Comparison of ENCODE assay signal across 27 mouse cellular contexts in genomic region chr2:126628455-126628995, GRCm38 (mm10). TPM values are rescaled to one million over a fixed set of nuclear protein-coding genes. Genes with fewer than 3 reads are reported as not detected.
DNase-seq lines count a peak whose midpoint lies in the region; ATAC-seq and TF ChIP-seq lines count a peak whose summit lies in the region.
"Had no signal": no experiment of that assay in that cellular context is flagged by ENCODE, and none has a peak within 500 bp of the region (broad histone marks: within the 10 kb centered on the region; RNA-seq: fewer than 3 reads in every experiment).

No protein-coding gene starts in this region.

- no peaks in the 10 kb centered on the region for H3K9me3 ChIP-seq in embryonic facial prominence, embryonic 13.5 days
- no peaks in the 10 kb centered on the region for H3K9me3 ChIP-seq in limb, embryonic 10.5 days (replicated peaks)
- H3K9me3 ChIP-seq in limb, embryonic 15.5 days, result no peaks in the 10 kb centered on the region
- no peaks in the 10 kb centered on the region for H3K9me3 ChIP-seq in midbrain, postnatal 0 days (ENCODE audit: low read length)
- H3K9me3 ChIP-seq: heart, embryonic 15.5 days; hindbrain, embryonic 12.5 days; lung, embryonic 15.5 days; neural tube, embryonic 15.5 days; stomach, embryonic 15.5 days had no signal

- peak; percentile 22 for DNase-seq in embryo, embryonic 11.5 days (ENCODE audit: low read depth, low spot score)
- peak; percentile 68 for DNase-seq in limb, embryonic 10.5 days (ENCODE audit: low spot score)
- DNase-seq in frontal cortex, postnatal 36 days (ENCODE audit: low spot score in 2 of 2), result no peak
- DNase-seq in midbrain, postnatal 0 days (ENCODE audit: low spot score), result no peak
- DNase-seq in urinary bladder, postnatal 36 days (ENCODE audit: low spot score in 2 of 2), result no peak
- DNase-seq: adrenal gland, postnatal 14 days; cerebellum, adult 11 months; cerebellum, adult 9-10 months; cerebellum, postnatal 36 days; gastrocnemius, postnatal 14 days; kidney, postnatal 14 days; layer of hippocampus, adult 9-11 months; liver; retina, postnatal 1 day; right cerebral cortex, postnatal 25 days had no signal

- H3K4me3 ChIP-seq in embryonic facial prominence, embryonic 13.5 days, result no peak overlapping the region
- H3K4me3 ChIP-seq in limb, embryonic 10.5 days, result no peak overlapping the region
- no peak overlapping the region for H3K4me3 ChIP-seq in limb, embryonic 15.5 days
- H3K4me3 ChIP-seq in midbrain, postnatal 0 days (ENCODE audit: low read depth, low read length), result no peak overlapping the region
- H3K4me3 ChIP-seq: heart, embryonic 15.5 days; hindbrain, embryonic 12.5 days; lung, embryonic 15.5 days; neural tube, embryonic 15.5 days; stomach, embryonic 15.5 days had no signal

- no peak for ATAC-seq in embryonic facial prominence, embryonic 13.5 days (ENCODE audit: insufficient number of reproducible peaks, insufficient read depth, low FRiP score, low TSS enrichment, low read depth)
- ATAC-seq in limb, embryonic 15.5 days (ENCODE audit: insufficient number of reproducible peaks, low FRiP score, low TSS enrichment, low read depth), result no peak
- ATAC-seq in midbrain, postnatal 0 days (ENCODE audit: low FRiP score), result no peak
- ATAC-seq: CD4-positive, CD25-positive, alpha-beta regulatory T cell, adult 4 months; forebrain, embryonic 16.5 days; intestine, postnatal 0 days had no signal

- H3K27ac ChIP-seq in embryonic facial prominence, embryonic 13.5 days, result peak overlapping the region; percentile 68
- peak overlapping the region; percentile 80 for H3K27ac ChIP-seq in limb, embryonic 10.5 days
- peak overlapping the region; percentile 39; the same call in 1 of the 2 replicates for H3K27ac ChIP-seq in limb, embryonic 15.5 days
- H3K27ac ChIP-seq in midbrain, postnatal 0 days (ENCODE audit: low read depth, low read length), result no peak overlapping the region
- H3K27ac ChIP-seq: heart, embryonic 15.5 days; hindbrain, embryonic 12.5 days; liver, embryonic 14.5 days; lung, embryonic 15.5 days; neural tube, embryonic 15.5 days; stomach, embryonic 15.5 days had no signal

- H3K4me2 ChIP-seq in embryonic facial prominence, embryonic 13.5 days, result no peak overlapping the region
- H3K4me2 ChIP-seq in limb, embryonic 15.5 days, result no peak overlapping the region
- no peak overlapping the region for H3K4me2 ChIP-seq in midbrain, postnatal 0 days (ENCODE audit: low read depth, low read length, poor library complexity, severe bottlenecking)
- H3K4me2 ChIP-seq: heart, embryonic 15.5 days; hindbrain, embryonic 12.5 days; lung, embryonic 15.5 days; midbrain, embryonic 11.5 days; neural tube, embryonic 15.5 days; stomach, embryonic 15.5 days had no signal

- H3K27me3 ChIP-seq in embryonic facial prominence, embryonic 13.5 days, result no peaks in the 10 kb centered on the region
- no peaks in the 10 kb centered on the region for H3K27me3 ChIP-seq in limb, embryonic 10.5 days (ENCODE audit: low read depth, poor library complexity, severe bottlenecking)
- H3K27me3 ChIP-seq in limb, embryonic 15.5 days, result no peaks in the 10 kb centered on the region
- no peaks in the 10 kb centered on the region for H3K27me3 ChIP-seq in midbrain, postnatal 0 days (ENCODE audit: insufficient read depth, low read length)
- H3K27me3 ChIP-seq: heart, embryonic 15.5 days; hindbrain, embryonic 12.5 days; lung, embryonic 15.5 days; neural tube, embryonic 15.5 days; stomach, embryonic 15.5 days had no signal

- no peak for TF ChIP-seq CTCF in midbrain, postnatal 0 days (IDR thresholded peaks at IDR 0.05)

- no peak overlapping the region for H3K9ac ChIP-seq in embryonic facial prominence, embryonic 13.5 days
- H3K9ac ChIP-seq in limb, embryonic 15.5 days, result no peak overlapping the region
- H3K9ac ChIP-seq in midbrain, postnatal 0 days (replicated peaks; ENCODE audit: low read length, poor library complexity, severe bottlenecking), result no peak overlapping the region
- H3K9ac ChIP-seq: heart, embryonic 15.5 days; hindbrain, embryonic 12.5 days; liver, embryonic 14.5 days; lung, embryonic 15.5 days; neural tube, embryonic 15.5 days; stomach, embryonic 15.5 days had no signal

- H3K4me1 ChIP-seq in embryonic facial prominence, embryonic 13.5 days, result peaks cover 15% of the 10 kb centered on the region
- peaks cover 34% of the 10 kb centered on the region for H3K4me1 ChIP-seq in limb, embryonic 10.5 days
- peaks cover 17% of the 10 kb centered on the region; the same call in 1 of the 2 replicates for H3K4me1 ChIP-seq in limb, embryonic 15.5 days
- H3K4me1 ChIP-seq in midbrain, postnatal 0 days (ENCODE audit: insufficient read depth, low read length), result no peaks in the 10 kb centered on the region
- H3K4me1 ChIP-seq: heart, embryonic 15.5 days; hindbrain, embryonic 12.5 days; lung, embryonic 15.5 days; stomach, embryonic 15.5 days had no signal

- H3K36me3 ChIP-seq in embryonic facial prominence, embryonic 13.5 days, result peaks cover 9% of the 10 kb centered on the region
- H3K36me3 ChIP-seq in limb, embryonic 10.5 days, result peaks cover 60% of the 10 kb centered on the region
- H3K36me3 ChIP-seq in limb, embryonic 15.5 days, result peaks cover 11% of the 10 kb centered on the region; the same call in 1 of the 2 replicates
- H3K36me3 ChIP-seq in midbrain, postnatal 0 days (ENCODE audit: insufficient read depth, low read length), result no peaks in the 10 kb centered on the region; the same call in 1 of the 2 replicates
- H3K36me3 ChIP-seq: stomach, embryonic 15.5 days had no signal

- 38% methylated on average over 9 of the region's 9 CpGs for WGBS in embryonic facial prominence, embryonic 13.5 days
- WGBS in limb, embryonic 10.5 days, result 37% methylated on average over 9 of the region's 9 CpGs
- WGBS in limb, embryonic 15.5 days, result 31% methylated on average over 9 of the region's 9 CpGs
- WGBS in midbrain, postnatal 0 days, result 89% methylated on average over 9 of the region's 9 CpGs

RNA-seq across cellular contexts. Expression of gene Hdc, which starts 9.4 kb away (rescaled TPM):
- 4.8 and 5.9 TPM in 2 replicates for polyA plus RNA-seq in embryonic facial prominence, embryonic 13.5 days (2015; fragmentation: Nextera tagmentation; extraction: Ambion mirVana)
- polyA plus RNA-seq in limb, embryonic 10.5 days (2016; fragmentation: Nextera tagmentation; extraction: Ambion mirVana), result 0.18 and 0.31 TPM in 2 replicates
- polyA plus RNA-seq in limb, embryonic 15.5 days (2015; fragmentation: Nextera tagmentation; extraction: Ambion mirVana), result 151 and 153 TPM in 2 replicates
- total RNA-seq in midbrain, postnatal 0 days (2014; rRNA removed), result 3.2 and 5.6 TPM in 2 replicates
- polyA plus RNA-seq in midbrain, postnatal 0 days (2015; fragmentation: Nextera tagmentation; extraction: Ambion mirVana), result 2.8 and 3.8 TPM in 2 replicates

RNA-seq across cellular contexts. Expression of gene Gabpb1, which starts 47.6 kb away (rescaled TPM):
- polyA plus RNA-seq in embryonic facial prominence, embryonic 13.5 days (2015; fragmentation: Nextera tagmentation; extraction: Ambion mirVana), result 56.4 and 57.0 TPM in 2 replicates
- polyA plus RNA-seq in limb, embryonic 10.5 days (2016; fragmentation: Nextera tagmentation; extraction: Ambion mirVana), result 92.0 and 103 TPM in 2 replicates
- 44.5 and 46.2 TPM in 2 replicates for polyA plus RNA-seq in limb, embryonic 15.5 days (2015; fragmentation: Nextera tagmentation; extraction: Ambion mirVana)
- 11.5 and 25.1 TPM in 2 replicates for total RNA-seq in midbrain, postnatal 0 days (2014; rRNA removed)
- 26.0 and 26.5 TPM in 2 replicates for polyA plus RNA-seq in midbrain, postnatal 0 days (2015; fragmentation: Nextera tagmentation; extraction: Ambion mirVana)

Comparison
In these comparisons a context has a peak if more than half of its experiments do, and no peak if none do; other contexts are left out.
1. RNA of gene Hdc, which starts 9.4 kb away (polyA plus RNA-seq): 151 to 153 TPM in limb, embryonic 15.5 days; 4.8 to 5.9 TPM in embryonic facial prominence, embryonic 13.5 days, 2.8 to 3.8 TPM in midbrain, postnatal 0 days and 0.18 to 0.31 TPM in limb, embryonic 10.5 days; every median in the first group is over 10 times any median in the second.
2. DNase-seq: peak in embryo, embryonic 11.5 days (single experiment) and limb, embryonic 10.5 days (single experiment); none in frontal cortex, postnatal 36 days (0 of 2), midbrain, postnatal 0 days (single experiment) and urinary bladder, postnatal 36 days (0 of 2).